Mouse (Mus musculus) induced T-regulatory cell, adult 2 months (primary cell): ENCODE data around the gene Ska3.
A peak's percentile ranks its signal among the peaks of the same experiment; 100 is the strongest.

ENCODE experiments used
- DNase-seq: peaks from one replicate; pipeline ENCODE4 v3.0.0-alpha.2; 2012; ENCODE audit warnings: low read depth

Ska3 gene

DNA sequence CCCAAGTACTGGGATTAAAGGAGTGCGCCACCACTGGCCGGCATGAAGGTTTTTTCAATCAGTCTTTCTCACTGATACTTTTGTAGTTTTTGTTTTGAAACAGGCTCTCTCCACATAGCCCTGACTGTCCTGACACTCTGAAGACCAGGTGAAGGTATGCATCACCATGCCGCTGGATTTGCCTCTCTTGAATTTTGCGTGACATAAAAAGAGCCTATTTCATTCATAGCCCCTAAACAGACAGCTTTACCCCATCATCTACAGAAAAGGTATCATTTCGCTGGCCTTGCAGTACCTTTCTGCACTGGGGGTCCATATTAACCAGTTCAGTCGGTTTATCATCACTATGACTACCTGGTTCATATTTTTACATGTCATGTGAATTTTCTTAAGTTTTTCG, 28.4 kb downstream of the Ska3 start:
- DNase-seq: no peak

DNA sequence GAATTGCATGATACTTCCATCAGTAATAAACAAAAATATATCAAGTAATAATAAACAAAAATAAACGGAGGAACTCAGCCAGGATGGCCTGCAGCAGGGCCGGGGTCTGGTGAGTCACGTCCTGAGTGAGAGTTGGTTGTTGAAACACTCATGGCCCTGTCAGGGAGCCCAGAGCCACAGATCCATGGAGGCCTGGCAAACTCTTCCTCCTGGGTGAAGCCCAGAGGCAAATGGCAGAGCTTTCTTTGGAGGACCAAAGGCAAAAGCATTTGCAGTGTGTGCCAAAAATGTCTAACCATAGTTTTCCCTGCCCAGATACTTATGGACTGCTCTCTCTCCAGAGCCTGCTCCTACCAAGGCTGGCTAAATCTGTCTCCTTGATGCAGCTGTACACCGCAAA, 34.8 kb downstream of the Ska3 start:
- no peak for DNase-seq

DNA sequence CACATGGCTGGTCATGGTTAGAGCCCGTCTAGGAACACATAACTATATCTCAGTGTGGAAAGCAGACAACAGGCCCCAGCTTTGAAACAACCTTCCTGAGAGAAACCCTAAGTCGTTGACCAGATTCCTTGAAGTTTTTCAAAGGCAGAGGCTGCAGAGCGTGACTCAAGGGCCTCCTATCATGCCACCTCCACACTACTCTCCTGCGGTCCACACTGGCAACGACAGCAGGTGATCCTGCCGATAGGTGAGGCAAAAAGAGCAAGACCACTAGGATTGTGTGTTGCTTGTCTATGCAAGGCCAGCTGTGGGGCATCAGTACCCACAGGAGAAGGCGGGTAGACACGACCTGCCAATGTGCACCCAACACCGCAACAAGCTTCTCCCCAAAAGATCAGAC, 36.2 kb downstream of the Ska3 start:
- no peak for DNase-seq

DNA sequence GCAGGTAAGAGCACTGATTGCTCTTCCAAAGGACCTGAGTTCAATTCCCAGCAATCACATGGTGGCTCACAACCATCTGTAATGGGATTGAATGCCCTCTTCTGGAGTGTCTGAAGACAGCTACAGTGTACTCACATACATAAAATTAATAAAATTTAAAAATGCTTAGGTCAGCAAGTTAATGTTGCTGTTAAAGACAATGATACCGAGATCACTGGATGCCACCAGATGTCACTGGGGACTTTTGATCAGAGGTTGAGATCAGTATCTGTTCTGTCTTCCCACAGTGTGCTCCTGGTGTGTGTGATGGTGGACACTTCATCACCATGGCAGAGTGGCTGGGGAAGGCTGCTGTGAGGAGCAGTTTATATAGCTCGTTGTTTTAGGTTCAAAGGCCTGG, 36.7 kb downstream of the Ska3 start:
- no peak for DNase-seq

DNA sequence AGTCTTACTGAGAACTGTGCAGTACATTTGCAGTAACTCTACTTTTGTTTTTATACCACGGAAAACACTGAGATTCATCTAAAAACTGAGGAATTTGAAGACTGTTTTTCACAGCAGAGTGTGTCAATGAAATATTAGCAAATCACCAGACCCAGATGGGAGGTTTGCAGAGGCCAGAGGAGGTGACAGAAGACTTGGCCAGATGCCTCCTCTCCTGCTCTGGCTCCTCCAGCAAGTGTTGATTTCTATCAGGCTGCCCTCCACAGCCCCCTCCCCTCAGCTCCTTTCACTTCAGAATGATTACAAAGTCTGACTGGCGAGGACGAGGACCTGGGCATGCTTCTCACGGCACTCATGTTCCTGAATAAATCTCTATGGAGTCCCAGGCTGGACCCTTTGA, 38.6 kb downstream of the Ska3 start:
- DNase-seq: no peak

DNA sequence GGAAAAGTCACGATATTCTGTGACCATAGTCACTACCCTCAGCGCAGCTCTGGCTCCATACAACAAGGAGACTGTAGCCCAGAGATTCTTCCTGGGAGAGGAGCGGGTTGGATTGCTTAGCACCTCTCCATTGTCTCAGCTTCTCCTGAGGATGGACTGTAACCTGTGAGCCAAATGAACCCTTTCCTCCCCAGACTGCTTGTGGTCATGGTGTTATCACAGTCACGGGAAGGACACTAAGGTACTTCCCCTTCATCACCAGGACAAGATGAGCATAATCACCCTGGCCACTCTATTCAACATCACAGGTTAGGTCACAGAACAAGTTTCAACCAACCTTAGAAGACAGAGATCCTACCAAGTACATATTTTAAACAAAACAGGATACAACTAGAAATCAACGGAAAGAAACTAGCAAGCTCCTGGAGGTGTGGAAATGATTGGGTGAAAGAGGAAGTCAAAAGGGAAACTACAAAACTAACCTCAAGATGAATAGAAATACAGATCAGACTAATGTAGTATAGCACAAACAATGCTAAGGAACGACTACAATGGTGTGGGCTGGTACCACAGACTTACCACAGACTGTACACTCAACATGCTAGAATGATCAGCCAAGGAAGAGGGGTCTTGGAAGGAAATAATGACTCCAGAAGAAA, 53.7 kb downstream of the Ska3 start:
- DNase-seq: peak; percentile 82

DNA sequence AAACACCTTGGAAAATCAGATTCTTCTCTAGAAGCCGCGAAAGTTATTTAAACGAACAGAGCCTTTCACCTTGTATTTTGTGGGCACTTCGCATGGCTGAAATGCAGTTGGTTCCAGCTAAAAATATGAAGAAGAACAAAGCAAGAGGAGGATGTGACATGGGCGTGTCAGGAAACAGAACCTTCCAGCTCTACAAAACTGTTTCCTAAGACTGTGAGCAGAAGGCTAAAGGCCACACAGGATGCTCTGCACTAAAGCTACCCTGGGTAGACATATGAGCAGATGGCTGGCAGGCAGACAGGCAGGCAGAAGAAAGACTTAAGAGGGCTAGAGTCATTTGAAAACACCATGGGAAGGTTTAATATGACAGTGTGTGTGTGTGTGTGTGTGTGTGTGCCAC, 56.9 kb downstream of the Ska3 start:
- peak; percentile 77 for DNase-seq

DNA sequence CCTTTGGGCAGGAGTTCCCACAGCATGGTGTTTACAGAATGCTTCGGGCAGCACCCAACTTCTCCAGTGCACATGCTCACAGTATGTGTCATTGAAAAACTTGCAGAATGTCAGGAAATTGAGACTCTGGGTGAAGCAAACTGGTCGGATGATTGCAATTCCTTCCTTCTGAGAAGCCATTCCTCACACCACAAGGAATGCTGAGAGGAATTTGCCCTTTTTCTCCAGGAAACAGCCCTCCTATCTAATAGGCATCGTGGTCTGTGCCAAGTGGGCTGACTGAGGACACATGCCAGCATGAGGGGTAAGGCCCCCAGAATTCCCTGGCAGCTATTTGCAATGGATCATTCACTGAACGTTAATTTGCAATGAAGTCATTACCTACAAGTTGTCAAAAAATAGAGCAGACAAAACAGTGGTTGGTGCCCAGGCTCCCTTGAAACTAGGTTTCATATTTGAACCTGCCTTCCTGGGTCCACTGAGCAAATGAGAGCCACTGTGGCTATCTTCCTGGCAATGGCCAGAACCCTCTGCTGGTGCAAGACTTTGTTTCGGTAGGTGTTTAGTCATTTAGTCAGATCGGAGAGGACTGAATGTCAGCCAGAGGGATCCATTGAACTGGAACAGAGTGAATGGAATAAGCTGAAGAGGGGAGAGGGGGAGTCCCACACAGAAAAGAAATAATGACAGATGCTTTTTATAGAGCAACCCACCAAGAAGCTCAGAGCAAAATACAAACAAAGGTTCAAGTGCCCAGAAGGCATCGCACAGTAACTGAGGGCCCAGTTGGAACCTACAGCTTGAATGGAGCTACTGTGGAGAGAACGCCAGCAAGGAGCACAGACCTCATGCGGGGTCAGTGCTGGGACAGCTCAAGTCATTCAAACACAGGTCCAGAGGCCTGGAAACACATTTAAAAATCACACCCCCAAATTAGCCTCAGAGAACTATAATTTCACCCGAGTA, 65.3 kb downstream of the Ska3 start:
- DNase-seq: no peak

DNA sequence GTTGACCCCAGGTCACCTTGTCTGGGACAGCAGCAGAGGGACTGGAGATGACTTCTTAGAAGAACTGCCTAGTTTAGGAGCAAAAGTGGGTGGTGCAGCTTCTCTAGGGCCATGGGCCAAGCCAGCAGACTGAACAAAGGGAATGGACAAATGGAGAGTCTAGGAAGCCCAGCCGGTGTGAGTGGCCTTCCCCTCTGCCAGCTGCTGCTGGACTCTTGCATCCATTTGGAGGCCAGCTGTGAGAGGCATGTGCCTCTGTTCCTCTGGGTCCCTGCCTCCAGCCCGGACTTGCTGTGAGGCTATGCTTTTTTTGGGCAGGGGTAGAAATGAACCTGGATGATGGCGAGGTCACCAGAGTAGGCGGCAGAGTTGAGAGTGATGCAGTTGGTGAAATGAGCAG, 67.7 kb downstream of the Ska3 start, which contains the start of gene Lats2:
Gene Lats2, minus strand, starts transcription at position 152 of the 400 bp plus-strand sequence.
- no peak for DNase-seq
